Mouse (Mus musculus): ENCODE results near the gene Cspg4.
A peak's percentile ranks its signal among the peaks of the same experiment; 100 is the strongest.

The Cspg4 gene

DNA sequence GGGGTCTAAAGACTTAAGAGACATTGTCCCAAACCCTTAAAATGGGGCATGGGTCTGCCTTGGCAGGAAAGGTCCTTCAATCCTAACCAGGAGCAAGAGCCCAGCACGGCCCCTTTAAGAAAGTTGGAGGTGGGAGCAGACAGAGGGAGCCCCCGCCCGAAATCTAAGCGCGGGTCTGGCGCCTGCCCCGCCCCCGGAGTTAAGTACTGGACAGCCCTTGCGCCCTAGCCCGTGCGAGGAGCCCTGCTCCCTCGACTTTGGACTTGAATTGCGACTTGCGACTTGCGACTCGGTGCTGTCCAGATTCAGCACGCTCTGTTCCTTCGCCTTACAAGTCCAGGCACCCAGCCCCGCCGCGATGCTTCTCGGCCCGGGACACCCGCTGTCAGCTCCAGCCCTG lies at the start of gene Cspg4:
Gene Cspg4 (plus strand): TSS at position 202 of the 400 bp plus-strand sequence.
- DNase-seq (ENCODE audit: low spot score in 2 of 2): no peak

DNA sequence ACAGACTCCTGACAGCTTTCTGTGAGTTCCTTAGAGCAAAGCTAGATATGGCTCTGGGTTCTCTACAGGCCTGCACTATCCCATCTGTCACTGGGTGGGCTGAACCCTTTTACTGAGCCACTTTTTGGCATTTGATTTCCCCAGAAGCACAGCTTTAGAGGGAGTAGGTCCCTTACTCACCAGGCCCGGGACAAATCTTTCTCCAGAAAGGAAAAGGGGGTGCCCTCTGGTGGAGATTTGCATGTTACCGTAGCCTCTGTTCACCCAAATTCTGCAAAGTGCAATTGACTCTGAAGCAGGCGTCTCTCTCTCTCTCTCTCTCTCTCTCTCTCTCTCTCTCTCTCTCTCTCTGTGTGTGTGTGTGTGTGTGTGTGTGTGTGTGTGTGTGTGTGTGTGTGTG lies 39.9 kb upstream of the Cspg4 start:
- DNase-seq (ENCODE audit: low spot score in 2 of 2): no peak

DNA sequence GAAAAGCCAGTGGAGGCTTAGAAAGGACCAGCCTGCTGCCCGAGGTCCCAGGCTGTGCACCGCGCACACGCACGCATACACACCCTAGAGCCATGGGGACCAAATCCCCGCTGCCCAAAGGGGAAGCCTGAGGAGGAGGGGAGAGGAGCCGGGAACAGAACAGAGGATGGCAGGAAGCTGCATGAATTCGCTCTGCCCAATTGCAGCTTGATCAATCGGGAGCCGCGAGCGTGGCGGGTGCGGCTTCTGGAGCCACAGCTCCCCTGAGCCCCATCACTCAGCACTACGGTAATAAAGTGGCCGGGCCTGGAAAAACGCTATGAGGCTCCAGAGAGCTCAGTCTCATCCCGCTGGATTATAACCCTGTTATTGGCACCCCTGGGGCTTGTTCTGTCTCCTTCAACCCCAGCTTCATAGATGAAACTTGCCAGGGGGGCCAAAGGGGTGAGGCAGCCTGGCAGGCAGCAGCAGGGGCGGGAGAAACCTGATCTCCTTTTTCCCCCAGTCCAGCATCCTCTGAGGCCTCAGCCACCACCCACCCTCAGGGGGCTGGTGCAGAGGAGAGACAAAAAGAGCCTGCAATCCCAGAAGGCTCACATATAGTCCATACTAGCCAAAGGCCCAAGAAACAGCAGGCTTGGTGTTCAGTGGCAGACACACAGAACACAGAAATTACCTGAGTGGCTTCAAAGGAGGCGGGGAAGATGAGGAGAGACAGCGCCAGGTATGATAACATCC lies 39.2 kb upstream of the Cspg4 start:
- DNase-seq (ENCODE audit: low spot score in 2 of 2): no peak

DNA sequence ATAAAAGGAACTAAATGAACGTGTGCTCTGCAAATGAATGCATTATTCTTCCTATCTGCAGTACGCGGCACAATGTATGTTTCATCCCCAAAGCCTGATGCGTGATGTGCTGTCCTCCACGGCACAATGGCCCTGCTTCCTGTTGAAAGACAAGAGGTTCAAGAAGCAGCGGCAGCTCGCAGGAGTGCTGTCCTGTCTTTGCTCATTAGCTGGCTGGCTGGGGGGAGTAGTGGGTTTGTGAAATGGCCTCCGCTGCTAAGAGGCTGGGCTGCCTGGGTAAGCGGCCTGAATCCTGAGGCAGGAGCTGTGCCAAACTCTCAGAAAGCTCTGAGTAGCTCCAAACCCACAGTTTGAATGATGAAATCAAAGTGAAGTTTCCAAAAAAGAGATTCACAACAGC lies 36.7 kb upstream of the Cspg4 start:
- DNase-seq (ENCODE audit: low spot score in 2 of 2): no peak

DNA sequence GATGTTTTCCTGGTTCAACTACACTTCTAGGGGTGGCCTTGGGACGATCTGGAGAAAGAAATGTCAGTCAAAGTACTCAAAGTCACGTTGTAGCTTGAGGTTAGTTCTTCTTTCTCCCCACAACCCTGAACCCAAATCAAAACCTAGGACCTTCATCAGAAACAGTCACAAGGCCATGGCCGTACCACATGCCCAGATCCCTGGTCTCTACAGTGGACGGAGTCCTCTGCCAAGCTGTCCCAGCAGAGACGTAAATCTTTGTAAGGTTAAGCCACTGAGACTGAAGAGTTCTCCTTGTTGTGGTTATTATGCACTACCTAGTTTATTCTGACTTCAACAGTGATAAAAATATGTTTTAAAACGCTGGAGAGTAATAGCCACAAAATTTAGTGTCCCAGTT lies 36.0 kb upstream of the Cspg4 start:
- DNase-seq (ENCODE audit: low spot score in 2 of 2): no peak

DNA sequence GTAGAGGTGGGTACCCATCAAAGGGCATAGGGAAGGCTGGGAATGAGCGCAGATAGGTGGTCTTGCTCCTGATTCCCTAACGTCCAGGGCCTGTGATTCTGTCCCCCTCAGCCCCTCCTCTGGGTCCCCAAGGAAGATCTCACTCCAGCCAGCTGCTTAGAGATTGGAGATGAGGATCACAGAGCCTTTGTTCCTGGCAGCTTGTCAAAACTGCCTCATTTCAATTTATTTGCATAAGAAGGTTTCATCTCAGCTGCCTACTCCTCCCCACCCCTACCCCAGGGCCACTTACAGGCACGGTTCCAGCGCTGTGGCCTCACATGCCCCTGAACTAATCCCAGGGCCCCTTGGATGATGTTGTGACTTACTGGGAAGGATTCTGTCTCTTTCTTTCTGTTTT lies 34.7 kb upstream of the Cspg4 start:
- DNase-seq (ENCODE audit: low spot score in 2 of 2): no peak

DNA sequence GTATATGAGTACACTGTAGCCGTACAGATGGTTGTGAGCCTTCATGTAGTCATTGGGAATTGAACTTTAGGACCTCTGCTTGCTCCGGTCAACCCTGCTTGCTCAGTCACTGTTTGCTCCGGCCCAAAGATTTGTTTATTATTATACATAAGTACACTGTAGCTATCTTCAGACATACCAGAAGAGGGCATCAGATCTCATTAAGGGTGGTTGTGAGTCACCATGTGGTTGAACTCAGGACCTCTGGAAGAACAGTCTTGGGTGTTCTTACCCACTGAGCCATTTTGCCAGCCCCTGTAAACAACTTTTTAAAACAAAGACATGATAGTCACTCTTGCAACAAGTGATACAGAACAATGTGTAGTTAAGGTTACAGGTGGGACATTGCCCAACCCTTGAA lies 32.9 kb upstream of the Cspg4 start:
- DNase-seq (ENCODE audit: low spot score in 2 of 2): no peak

DNA sequence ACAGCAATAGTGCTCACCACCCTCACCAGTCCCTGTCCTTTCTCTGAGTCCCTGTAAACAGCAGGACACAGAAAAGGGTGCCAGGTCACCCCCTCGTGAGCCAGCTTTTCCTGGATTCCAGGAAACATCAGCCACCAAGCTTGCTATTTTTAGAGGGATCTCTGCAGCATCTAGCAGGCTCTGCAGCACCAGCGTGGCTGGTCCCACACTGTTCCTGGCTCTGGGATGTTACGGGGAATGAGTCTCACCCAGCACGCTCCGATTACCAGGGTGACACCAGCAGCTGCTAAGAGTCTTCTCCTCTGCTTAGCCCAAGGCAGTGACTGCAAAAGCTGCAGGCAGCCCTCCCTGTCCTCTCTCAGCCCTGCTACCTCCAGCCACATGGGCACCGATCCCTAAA lies 31.9 kb upstream of the Cspg4 start:
- DNase-seq (ENCODE audit: low spot score in 2 of 2): no peak

DNA sequence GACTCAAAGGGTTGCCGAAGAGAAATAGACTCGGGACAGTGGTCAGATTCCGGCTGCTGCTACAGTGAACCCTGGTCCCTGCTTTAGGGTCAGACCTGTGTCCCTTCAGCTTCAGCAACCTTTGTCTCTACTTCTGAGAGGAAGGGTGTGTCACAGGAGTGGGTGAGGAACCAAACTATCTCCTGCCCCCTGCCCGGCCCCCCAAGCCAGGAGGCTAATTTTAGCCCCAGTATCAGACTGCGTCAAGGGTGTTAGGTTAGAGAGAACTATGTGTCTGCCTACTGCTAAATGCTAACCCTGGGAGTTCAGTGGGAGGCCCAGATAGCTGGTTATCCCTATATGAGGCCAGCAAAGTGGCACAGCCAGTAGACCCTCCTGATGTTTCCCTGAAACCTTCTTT lies 29.7 kb upstream of the Cspg4 start:
- no peak for DNase-seq (ENCODE audit: low spot score in 2 of 2)

DNA sequence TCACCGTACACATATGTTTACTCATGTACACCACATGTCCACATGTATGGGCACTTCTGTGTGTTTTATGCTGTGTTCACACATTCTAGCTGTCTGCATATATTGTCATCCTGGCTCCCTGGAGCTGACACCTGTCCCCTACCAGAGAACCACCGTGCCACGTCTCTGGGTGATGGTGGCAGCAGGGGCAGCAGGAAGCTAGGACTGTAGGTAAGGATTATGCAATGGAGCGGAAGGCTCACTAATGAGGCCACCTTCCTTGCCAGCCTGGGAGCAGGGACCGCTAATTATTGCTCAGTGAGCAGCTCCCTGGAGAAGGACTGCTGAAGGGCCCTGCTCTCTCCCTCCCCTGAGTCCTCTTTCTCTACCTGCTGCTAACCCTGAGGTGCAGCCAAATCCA lies 24.1 kb upstream of the Cspg4 start:
- no peak for DNase-seq (ENCODE audit: low spot score in 2 of 2)

DNA sequence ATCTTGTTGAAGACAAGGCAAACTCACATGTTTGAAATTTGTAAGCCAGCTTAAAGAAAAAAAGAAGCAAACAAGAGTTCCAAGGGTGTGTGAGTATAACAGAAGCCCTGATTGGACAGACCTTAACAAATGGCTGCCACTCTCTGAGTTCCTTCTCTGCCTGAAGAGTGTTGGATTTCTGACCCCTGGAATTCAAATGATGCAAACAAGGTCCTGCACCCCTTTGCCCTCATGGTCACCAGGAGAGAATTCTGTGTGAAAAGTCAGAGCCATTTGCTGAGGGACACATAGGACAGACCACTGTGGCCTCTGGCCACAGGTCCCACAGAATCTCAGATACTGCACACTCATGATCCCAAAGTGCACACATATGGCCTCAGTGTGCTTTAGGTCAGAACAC lies 23.0 kb upstream of the Cspg4 start:
- no peak for DNase-seq (ENCODE audit: low spot score in 2 of 2)

DNA sequence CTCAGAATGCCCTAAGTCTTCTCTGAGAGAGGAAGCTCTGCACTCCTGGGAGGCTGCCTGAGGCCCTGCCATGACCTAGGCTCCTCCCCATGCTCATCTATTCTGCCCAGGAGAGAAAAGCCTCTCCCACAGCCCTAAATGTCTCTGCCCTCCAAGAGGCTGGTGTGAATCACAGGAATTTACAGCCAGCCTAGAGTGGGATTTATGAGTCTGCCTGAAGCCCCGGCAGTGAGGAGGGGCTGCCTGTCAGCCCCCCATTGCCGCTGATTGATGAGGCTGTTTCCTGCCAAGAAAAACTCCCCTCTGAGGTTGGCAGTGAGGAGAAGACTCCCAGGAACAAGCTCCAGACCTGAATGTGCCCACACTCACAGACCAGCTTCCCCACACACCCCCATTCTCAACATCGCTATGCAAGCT lies 22.5 kb upstream of the Cspg4 start:
- DNase-seq (ENCODE audit: low spot score in 2 of 2): no peak

DNA sequence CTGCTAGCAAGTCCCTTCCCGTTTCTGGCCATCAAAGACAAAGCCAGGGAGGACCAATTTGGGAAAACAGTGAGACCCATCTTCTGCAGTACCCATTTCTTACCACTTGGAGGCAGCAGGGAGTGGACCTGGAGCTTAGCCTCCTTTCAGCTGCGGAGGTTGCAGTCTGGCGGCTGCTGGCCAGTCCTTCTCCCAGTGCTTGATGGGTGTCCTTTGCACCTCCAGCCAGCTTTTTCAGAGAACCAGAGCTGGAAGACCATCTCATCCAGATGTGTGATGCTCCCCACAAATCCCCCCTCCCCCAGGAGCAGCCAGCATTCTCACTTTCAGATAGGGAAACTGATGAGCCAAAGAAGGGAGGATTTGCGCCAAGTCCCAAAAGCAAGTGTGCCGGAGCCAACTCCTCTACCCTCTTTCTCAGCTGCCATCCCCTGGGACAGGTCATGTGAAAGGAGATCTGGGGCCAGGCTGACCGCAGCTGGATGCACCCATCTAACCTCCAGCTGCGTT lies 21.1 kb upstream of the Cspg4 start:
- no peak for DNase-seq (ENCODE audit: low spot score in 2 of 2)

DNA sequence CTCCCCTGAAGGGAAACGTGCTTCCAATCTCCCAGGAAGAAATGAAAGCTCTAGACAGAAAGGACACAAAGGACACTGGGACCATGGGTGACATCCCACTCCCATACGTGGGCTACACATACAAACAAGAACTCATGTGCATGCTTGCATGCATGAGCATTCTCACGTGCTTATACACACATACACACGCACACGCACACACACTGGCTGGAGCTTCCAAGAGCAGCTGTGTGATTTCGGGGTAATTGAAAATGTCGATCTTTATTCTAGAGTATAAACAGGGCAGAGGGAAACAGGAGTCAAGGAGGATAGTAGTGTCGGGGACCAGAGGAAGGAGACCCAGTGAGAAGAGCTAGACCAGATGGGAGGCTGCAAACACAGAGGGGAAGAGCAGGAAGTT lies 20.2 kb upstream of the Cspg4 start:
- DNase-seq (ENCODE audit: low spot score in 2 of 2): no peak

DNA sequence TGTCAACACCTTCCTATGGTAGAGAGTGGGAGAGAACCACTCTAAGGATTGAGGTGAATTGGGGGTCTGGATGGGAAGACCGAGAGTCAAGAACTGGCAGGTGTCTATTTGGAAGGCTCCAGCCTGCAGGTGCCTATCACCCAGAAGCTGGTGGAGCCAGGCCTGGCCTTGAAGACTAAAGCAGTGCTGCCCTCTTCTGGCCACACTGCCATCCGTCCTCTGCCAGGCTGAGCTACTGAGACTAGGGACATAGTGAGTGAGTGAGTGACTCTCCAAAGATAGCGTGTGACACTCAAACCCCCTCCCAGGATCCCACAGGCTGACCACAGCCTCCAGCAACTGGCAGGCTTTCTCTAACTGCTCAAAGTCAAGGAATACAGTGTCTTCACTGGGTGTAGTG lies 17.3 kb upstream of the Cspg4 start:
- peak; percentile 9 to 11 for DNase-seq (ENCODE audit: low spot score in 2 of 2)

DNA sequence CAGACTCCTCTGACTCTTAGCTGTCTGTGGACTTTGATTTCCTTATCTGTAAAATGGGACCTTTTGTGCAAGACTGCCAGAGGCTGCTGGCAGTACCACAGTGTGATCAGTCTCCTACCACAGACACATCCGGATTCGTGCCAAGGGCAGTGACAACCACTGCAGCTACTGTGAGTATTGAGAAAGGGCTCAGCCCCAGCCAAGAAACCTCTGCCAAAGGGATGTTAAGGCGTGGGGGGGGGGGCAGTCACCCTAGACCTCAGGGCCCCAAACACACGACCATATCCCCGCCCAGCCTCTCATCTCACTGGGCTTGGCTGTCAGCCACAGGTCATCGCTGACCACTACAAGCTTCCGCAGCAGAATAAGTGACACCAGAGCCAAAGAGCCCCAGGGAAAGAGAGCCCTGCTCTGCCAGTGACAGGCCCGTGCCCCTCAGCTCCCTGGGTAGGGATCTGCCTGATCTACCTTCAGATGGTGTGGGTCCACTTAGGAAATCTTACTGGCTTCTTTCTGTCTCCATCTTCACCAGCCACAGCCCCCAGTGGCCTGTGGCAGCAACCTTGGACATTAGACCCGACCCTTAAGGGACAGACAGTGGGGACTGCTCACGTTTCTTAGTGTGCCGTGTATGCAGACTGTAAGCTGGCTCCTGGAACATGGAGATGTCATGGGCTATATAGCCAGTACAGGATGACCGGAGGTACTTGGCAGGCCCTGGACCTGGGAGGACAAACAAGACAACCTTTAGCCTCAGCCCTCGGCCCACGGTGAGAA lies 14.5 kb upstream of the Cspg4 start:
- DNase-seq (ENCODE audit: low spot score in 2 of 2): no peak

DNA sequence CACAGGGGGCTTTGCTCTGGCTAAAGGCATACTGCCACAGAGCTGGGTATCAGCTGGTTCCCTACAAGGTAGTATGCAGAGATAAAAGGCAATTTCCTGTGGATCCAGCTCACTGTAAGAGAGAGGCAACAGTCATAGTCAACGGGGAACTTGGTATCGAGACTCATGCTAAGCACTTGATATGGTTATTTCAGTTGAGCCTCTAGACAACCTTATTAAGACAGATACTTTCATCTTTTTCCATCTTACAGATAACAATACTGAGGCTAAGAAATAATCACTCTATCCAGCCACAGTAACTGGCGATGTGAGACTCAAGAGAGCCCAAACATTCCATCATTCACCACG lies 14.0 kb upstream of the Cspg4 start:
- DNase-seq (ENCODE audit: low spot score in 2 of 2): no peak

DNA sequence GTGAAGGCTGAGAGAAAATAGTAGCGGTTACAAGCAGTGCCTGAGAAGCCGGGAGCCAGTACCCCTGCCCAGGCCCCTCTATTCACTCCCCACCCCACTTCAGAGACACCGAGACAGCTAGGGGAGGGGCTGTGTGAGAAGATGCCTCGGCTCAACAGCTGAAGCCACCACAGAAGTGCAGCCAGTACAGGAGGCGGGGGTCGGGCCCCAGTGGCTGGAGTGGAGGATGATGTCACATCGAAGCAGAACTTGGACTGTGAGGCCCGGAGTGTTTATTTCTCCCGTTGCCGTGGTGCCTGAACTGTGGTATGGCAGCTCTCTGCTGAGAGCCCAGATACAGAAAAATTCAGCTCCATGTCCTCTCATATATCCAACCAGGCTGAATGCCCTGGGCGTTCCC lies 13.1 kb upstream of the Cspg4 start:
- DNase-seq (ENCODE audit: low spot score in 2 of 2): no peak

DNA sequence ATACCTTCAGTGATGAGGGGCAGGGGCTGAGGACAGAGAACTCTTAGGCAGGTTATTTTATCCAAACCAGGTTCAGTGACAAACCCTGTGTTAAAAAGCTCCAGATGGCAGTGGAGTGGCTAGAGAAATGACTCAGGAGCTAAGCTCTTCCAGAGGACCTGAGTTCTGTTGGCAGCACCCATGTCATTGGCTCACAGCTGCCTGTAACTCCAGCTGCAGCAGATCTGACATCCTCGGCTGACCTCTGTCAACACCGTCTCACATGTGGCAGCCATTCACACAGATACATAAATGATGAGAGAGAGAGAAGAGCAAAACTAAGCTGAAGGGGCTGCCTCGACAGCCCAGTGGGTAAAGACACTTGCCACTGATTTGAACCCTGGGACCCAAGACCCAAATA lies 7.4 kb upstream of the Cspg4 start:
- DNase-seq (ENCODE audit: low spot score in 2 of 2): no peak

DNA sequence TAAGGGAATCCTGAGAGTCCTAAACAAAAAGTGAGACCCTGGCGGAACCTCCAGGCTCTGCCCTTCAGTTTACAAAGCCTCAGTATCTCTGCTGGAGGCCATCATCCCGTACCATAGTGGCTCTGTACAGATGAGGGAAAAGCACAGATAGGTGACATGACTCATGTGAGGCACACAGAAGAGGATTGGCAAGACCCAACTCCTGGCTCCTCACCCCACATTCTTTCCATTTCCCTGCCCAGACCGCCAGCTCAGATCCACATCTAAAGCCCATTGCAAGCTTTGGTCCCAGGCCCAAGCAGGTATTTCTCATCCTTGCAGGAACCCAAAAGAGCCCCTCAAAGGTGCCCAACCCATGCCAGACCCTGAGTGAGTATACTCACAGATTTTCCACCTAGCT lies 4.8 kb upstream of the Cspg4 start:
- DNase-seq (ENCODE audit: low spot score in 2 of 2): no peak

DNA sequence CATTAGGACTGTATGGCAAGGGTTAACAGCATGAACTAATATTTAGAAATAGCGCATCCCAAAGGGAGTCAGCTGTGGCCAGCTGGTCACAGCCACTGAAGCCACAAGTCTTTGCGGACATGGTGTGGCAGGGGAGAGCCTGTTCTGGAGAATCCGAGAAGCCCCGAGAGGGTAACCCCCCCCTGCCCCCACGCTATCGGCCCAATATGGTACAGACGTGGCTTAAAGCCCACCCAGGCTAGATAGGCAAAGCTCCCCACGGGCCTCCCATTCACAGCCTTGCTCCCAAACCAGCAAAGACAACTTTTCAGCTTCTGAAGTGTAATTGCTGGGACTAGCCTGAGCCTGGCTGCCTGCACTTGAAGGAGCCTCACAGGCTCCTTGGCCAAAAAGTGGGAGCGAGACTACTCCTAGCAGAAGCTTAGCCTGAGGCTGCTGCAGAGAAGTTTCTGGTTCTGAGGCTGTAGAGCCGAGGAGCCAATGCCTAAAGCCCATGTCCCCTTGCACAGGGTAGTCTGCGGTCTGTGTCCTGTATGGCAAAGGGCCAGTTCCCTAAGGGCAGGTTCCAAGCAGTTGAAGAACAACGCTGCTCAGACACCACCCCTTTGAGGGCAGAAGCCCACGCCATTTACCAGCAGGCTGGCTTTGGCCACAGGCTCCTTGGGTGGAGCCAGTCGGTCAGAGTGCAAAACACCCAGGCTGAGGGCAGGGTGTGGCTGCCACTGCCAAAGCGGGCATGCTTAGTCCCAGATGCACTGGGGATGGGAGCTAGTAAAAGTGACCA lies 4.2 kb upstream of the Cspg4 start:
- DNase-seq (ENCODE audit: low spot score in 2 of 2): no peak

DNA sequence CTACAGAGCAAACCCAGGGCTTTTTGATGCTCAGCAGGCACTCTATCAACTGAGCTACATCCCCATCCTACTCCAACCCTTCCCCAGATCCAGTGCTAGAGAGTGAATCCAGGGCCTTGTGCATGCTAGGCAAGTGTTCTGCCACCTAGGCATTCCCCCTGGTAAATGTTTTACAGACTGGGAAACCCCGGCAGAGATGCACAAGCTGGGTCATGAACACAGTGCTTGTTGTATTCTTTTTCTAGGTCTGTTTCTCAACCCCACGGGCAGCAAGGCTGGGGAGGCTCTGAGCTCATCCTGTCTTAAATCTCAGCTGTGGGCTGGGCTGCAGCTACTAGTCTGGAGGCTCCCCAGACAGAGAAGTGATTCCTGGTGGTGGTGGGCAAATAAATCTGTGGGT lies 2.0 kb upstream of the Cspg4 start:
- DNase-seq (ENCODE audit: low spot score in 2 of 2): no peak

All from spleen, postnatal 36 days (tissue).